Mouse (Mus musculus): ENCODE data around the gene Macrod1.

The Macrod1 gene

GRCm38 (mm10) chr19:7142207-7142915, 85.8 kb downstream of the Macrod1 start:
- DNase-seq, result no peak

GRCm38 (mm10) chr19:7143854-7144253, 87.2 kb downstream of the Macrod1 start:
- peak; percentile 79 to 88 for DNase-seq

- no peak for DNase-seq
Measured at GRCm38 (mm10) chr19:7144458-7144857, 87.8 kb downstream of the Macrod1 start.

GRCm38 (mm10) chr19:7146376-7146775, 89.8 kb downstream of the Macrod1 start:
- DNase-seq, result no peak

GRCm38 (mm10) chr19:7148096-7148495, 91.5 kb downstream of the Macrod1 start:
- DNase-seq, result no peak

- no peak for DNase-seq
Measured at GRCm38 (mm10) chr19:7148541-7149085, 92.0 kb downstream of the Macrod1 start.

- DNase-seq, result peak in 1 of 2 experiments; percentile 62
Measured at GRCm38 (mm10) chr19:7149158-7149685, 92.6 kb downstream of the Macrod1 start.

- DNase-seq, result no peak
Measured at GRCm38 (mm10) chr19:7151300-7151926, 94.8 kb downstream of the Macrod1 start.

GRCm38 (mm10) chr19:7151927-7152653, 95.5 kb downstream of the Macrod1 start:
- no peak for DNase-seq

GRCm38 (mm10) chr19:7153232-7153631, 96.6 kb downstream of the Macrod1 start:
- DNase-seq, result peak in 1 of 2 experiments; percentile 40

- peak; percentile 53 to 84 for DNase-seq
Measured at GRCm38 (mm10) chr19:7155196-7155595, 98.6 kb downstream of the Macrod1 start.

GRCm38 (mm10) chr19:7157734-7158133, 101.1 kb downstream of the Macrod1 start:
- DNase-seq, result no peak

GRCm38 (mm10) chr19:7160151-7160906, 103.7 kb downstream of the Macrod1 start:
- DNase-seq, result peak; percentile 74 to 92

GRCm38 (mm10) chr19:7161064-7161463, 104.5 kb downstream of the Macrod1 start:
- no peak for DNase-seq

- DNase-seq, result no peak
Measured at GRCm38 (mm10) chr19:7164238-7164637, 107.6 kb downstream of the Macrod1 start.

- DNase-seq, result no peak
Measured at GRCm38 (mm10) chr19:7164820-7165323, 108.3 kb downstream of the Macrod1 start.

- peak; percentile 53 to 78 for DNase-seq
Measured at GRCm38 (mm10) chr19:7165509-7166199, 109.0 kb downstream of the Macrod1 start.

GRCm38 (mm10) chr19:7166200-7166711, 109.6 kb downstream of the Macrod1 start:
- no peak for DNase-seq

GRCm38 (mm10) chr19:7166767-7167166, 110.2 kb downstream of the Macrod1 start:
- no peak for DNase-seq

- DNase-seq, result peak in 1 of 2 experiments; percentile 77
Measured at GRCm38 (mm10) chr19:7168423-7168822, 111.8 kb downstream of the Macrod1 start.

GRCm38 (mm10) chr19:7170916-7171315, 114.3 kb downstream of the Macrod1 start:
- DNase-seq, result peak in 1 of 2 experiments; percentile 35
